Mouse (Mus musculus) myocyte (in vitro differentiated cells): Measurements from ENCODE around the gene Tcf12. TPM values are rescaled to one million over a fixed set of nuclear protein-coding genes. Genes with fewer than 3 reads are reported as not detected.

Experiments used
- H3K27me3 ChIP-seq: one replicate; pipeline ENCODE4 v1.6.1; 2011; ENCODE audit not compliant: control insufficient read depth, insufficient read depth, insufficient read length
- H3K36me3 ChIP-seq: one replicate; pipeline ENCODE4 v1.6.1; 2011; ENCODE audit not compliant: control insufficient read depth, insufficient read depth
- H3K4me2 ChIP-seq: one replicate; pipeline ENCODE4 v1.6.1; 2011; ENCODE audit warnings: low read depth, control low read depth
- H3K4me3 ChIP-seq: one replicate; pipeline ENCODE4 v1.5.1; 2011; ENCODE audit warnings: mild to moderate bottlenecking, control low read depth, moderate library complexity
- H3K79me2 ChIP-seq: one replicate; pipeline ENCODE4 v1.6.1; 2011; ENCODE audit not compliant: control insufficient read depth, insufficient read depth
- H3ac ChIP-seq: one replicate; pipeline ENCODE4 v1.6.1; 2011; ENCODE audit not compliant: control insufficient read depth, insufficient read length
- CEBPB ChIP-seq: IDR thresholded peaks from 2 replicates; pipeline ENCODE4 v1.6.1; 2011; ENCODE audit warnings: mild to moderate bottlenecking, moderate library complexity; ENCODE audit not compliant: poor library complexity, insufficient read depth, severe bottlenecking
- E2F4 ChIP-seq: IDR thresholded peaks from one replicate; pipeline ENCODE4 v1.6.1; 2011; ENCODE audit warnings: mild to moderate bottlenecking, control low read depth, moderate library complexity; ENCODE audit not compliant: insufficient read depth
- MAX ChIP-seq: IDR thresholded peaks from one replicate; pipeline ENCODE4 v1.6.1; 2011; ENCODE audit warnings: low read depth, mild to moderate bottlenecking, control low read depth
- MYOD1 ChIP-seq, 3 experiments: IDR thresholded peaks; one replicate each; pipeline ENCODE4 v1.6.1; 2011; ENCODE audit warnings: control low read depth in 2 of 3, low read depth in 2 of 3, mild to moderate bottlenecking in 2 of 3, moderate library complexity in 1 of 3; ENCODE audit not compliant: insufficient read length in 2 of 3, control insufficient read depth in 1 of 3
- MYOG ChIP-seq, 3 experiments: IDR thresholded peaks; one replicate each; pipeline ENCODE4 v1.6.1; 2011; ENCODE audit warnings: control low read depth in 2 of 3, low read depth in 2 of 3, mild to moderate bottlenecking in 2 of 3; ENCODE audit not compliant: insufficient read length in 2 of 3, control insufficient read depth in 1 of 3, insufficient read depth in 1 of 3
- POLR2A ChIP-seq: IDR thresholded peaks from one replicate; pipeline ENCODE4 v1.6.1; 2011; ENCODE audit warnings: low read depth, mild to moderate bottlenecking, control low read depth, moderate library complexity; ENCODE audit not compliant: insufficient read length
- POLR2AphosphoS2 ChIP-seq: IDR thresholded peaks from one replicate; pipeline ENCODE4 v1.6.1; 2011; ENCODE audit warnings: low read depth, control low read depth; ENCODE audit not compliant: insufficient read length
- REST ChIP-seq: IDR thresholded peaks from one replicate; pipeline ENCODE4 v1.6.1; 2011; ENCODE audit warnings: mild to moderate bottlenecking, control low read depth, moderate library complexity; ENCODE audit not compliant: insufficient read depth, insufficient read length
- SRF ChIP-seq: IDR thresholded peaks from one replicate; pipeline ENCODE4 v1.6.1; 2011; ENCODE audit warnings: low read depth; ENCODE audit not compliant: control insufficient read depth, insufficient read length
- TCF12 ChIP-seq: IDR thresholded peaks from one replicate; pipeline ENCODE4 v1.6.1; 2011; ENCODE audit warnings: mild to moderate bottlenecking, control low read depth; ENCODE audit not compliant: poor library complexity, insufficient read depth, severe bottlenecking
- TCF3 ChIP-seq: IDR thresholded peaks from one replicate; pipeline ENCODE4 v1.6.1; 2011; ENCODE audit warnings: low read depth, control low read depth; ENCODE audit not compliant: insufficient read length
- USF1 ChIP-seq: IDR thresholded peaks from one replicate; pipeline ENCODE4 v1.6.1; 2011; ENCODE audit warnings: low read depth, mild to moderate bottlenecking, control low read depth, moderate library complexity
- polyA plus RNA-seq: library from polyadenylated mRNA; unstranded; fragments of >200 nt; fragmentation: generic; extraction: Trizol; gene quantifications from one replicate; pipeline ENCODE4 v1.2.1, GENCODE M21; 2012; ENCODE audit warnings: missing spikeins

Gene Tcf12
- polyA plus RNA-seq, 1 experiment = 34.6 TPM

- TF ChIP-seq USF1 (no peak), MYOD1 (IDR thresholded peaks at IDR 0.05; ENCODE audit: control insufficient read depth in 1 of 3, insufficient read length in 2 of 3, low read depth in 2 of 3) (no peak), SRF (no peak)
- Histone ChIP-seq H3K27me3 (no peaks in the 10 kb centered on the region), H3K36me3 (no peaks in the 10 kb centered on the region)
These were observed 58.5 kb downstream of the Tcf12 start for GRCm38 (mm10) chr9:72053144-72053543.

GRCm38 (mm10) chr9:72040156-72040555, 71.5 kb downstream of the Tcf12 start:
- no peaks in the 10 kb centered on the region for H3K27me3 ChIP-seq
- TF ChIP-seq POLR2AphosphoS2 = no peak
- no peak for TF ChIP-seq SRF
- TF ChIP-seq TCF3 = no peak
- TF ChIP-seq MYOG (IDR thresholded peaks at IDR 0.05; ENCODE audit: control insufficient read depth in 1 of 3, insufficient read depth in 1 of 3, insufficient read length in 2 of 3, low read depth in 2 of 3) = no peak
- no peaks in the 10 kb centered on the region for H3K36me3 ChIP-seq
- H3ac ChIP-seq = no peak overlapping the region
- peaks cover 91% of the 10 kb centered on the region for H3K79me2 ChIP-seq
- H3K4me3 ChIP-seq = no peak overlapping the region
- H3K4me2 ChIP-seq = no peak overlapping the region

More at GRCm38 (mm10) chr9:72053144-72053543, 58.5 kb downstream of the Tcf12 start:
- no peak overlapping the region for H3ac ChIP-seq
- no peak overlapping the region for H3K4me3 ChIP-seq
- peaks cover 93% of the 10 kb centered on the region for H3K79me2 ChIP-seq
- no peak overlapping the region for H3K4me2 ChIP-seq

- no peak for TF ChIP-seq SRF
- no peak for TF ChIP-seq MYOG (IDR thresholded peaks at IDR 0.05; ENCODE audit: control insufficient read depth in 1 of 3, insufficient read depth in 1 of 3, insufficient read length in 2 of 3, low read depth in 2 of 3)
- no peak for TF ChIP-seq TCF3
- no peak for TF ChIP-seq CEBPB
- TF ChIP-seq MAX = no peak
- no peak for TF ChIP-seq REST
- no peak for TF ChIP-seq POLR2A
- no peak for TF ChIP-seq TCF12
- no peak for TF ChIP-seq MYOD1 (IDR thresholded peaks at IDR 0.05; ENCODE audit: control insufficient read depth in 1 of 3, insufficient read length in 2 of 3, low read depth in 2 of 3)
- TF ChIP-seq POLR2AphosphoS2 = no peak
- no peak for TF ChIP-seq E2F4
- no peak for TF ChIP-seq USF1
- Histone ChIP-seq H3K79me2 (peaks cover 91% of the 10 kb centered on the region), H3K4me3 (no peak overlapping the region), H3K4me2 (no peak overlapping the region), H3ac (no peak overlapping the region), H3K27me3 (no peaks in the 10 kb centered on the region), H3K36me3 (no peaks in the 10 kb centered on the region)
These were observed 72.3 kb downstream of the Tcf12 start for GRCm38 (mm10) chr9:72039369-72039768.

- no peaks in the 10 kb centered on the region for H3K36me3 ChIP-seq
- no peak overlapping the region for H3K4me3 ChIP-seq
- no peak overlapping the region for H3ac ChIP-seq
- H3K27me3 ChIP-seq = no peaks in the 10 kb centered on the region
- H3K79me2 ChIP-seq = peaks cover 92% of the 10 kb centered on the region
- H3K4me2 ChIP-seq = peak overlapping the region; percentile 49
- TF ChIP-seq E2F4 = no peak
These were observed 74.6 kb downstream of the Tcf12 start for GRCm38 (mm10) chr9:72037059-72037516.

- no peaks in the 10 kb centered on the region for H3K36me3 ChIP-seq
- H3K4me3 ChIP-seq = no peak overlapping the region
- H3K4me2 ChIP-seq = peak overlapping the region; percentile 25
- TF ChIP-seq POLR2AphosphoS2 = no peak
- TF ChIP-seq MAX = no peak
- no peak for TF ChIP-seq CEBPB
- no peak for TF ChIP-seq MYOD1 (IDR thresholded peaks at IDR 0.05; ENCODE audit: control insufficient read depth in 1 of 3, insufficient read length in 2 of 3, low read depth in 2 of 3)
- no peak for TF ChIP-seq POLR2A
- TF ChIP-seq USF1 = no peak
- no peak for TF ChIP-seq REST
- no peak for TF ChIP-seq E2F4
- no peak for TF ChIP-seq TCF12
- no peak for TF ChIP-seq TCF3
- TF ChIP-seq SRF = no peak
- no peak for TF ChIP-seq MYOG (IDR thresholded peaks at IDR 0.05; ENCODE audit: control insufficient read depth in 1 of 3, insufficient read depth in 1 of 3, insufficient read length in 2 of 3, low read depth in 2 of 3)
- no peak overlapping the region for H3ac ChIP-seq
- peaks cover 92% of the 10 kb centered on the region for H3K79me2 ChIP-seq
- no peaks in the 10 kb centered on the region for H3K27me3 ChIP-seq
These were observed 75.4 kb downstream of the Tcf12 start for GRCm38 (mm10) chr9:72036257-72036656.

GRCm38 (mm10) chr9:72033271-72033670, 78.4 kb downstream of the Tcf12 start:
- Histone ChIP-seq H3K27me3 (no peaks in the 10 kb centered on the region), H3K79me2 (peaks cover 98% of the 10 kb centered on the region), H3K4me2 (no peak overlapping the region), H3ac (no peak overlapping the region), H3K4me3 (no peak overlapping the region), H3K36me3 (no peaks in the 10 kb centered on the region)
- TF ChIP-seq MAX = no peak
- TF ChIP-seq E2F4 = no peak
- TF ChIP-seq POLR2AphosphoS2 = no peak
